Mouse (Mus musculus): ENCODE measurements around the gene Olfr575. TPM values are rescaled to one million over a fixed set of nuclear protein-coding genes. Genes with fewer than 3 reads are reported as not detected.

Olfr575 gene
- polyA plus RNA-seq (2015; fragmentation: Nextera tagmentation; extraction: Ambion mirVana) = not detected in 2 replicates

DNA sequence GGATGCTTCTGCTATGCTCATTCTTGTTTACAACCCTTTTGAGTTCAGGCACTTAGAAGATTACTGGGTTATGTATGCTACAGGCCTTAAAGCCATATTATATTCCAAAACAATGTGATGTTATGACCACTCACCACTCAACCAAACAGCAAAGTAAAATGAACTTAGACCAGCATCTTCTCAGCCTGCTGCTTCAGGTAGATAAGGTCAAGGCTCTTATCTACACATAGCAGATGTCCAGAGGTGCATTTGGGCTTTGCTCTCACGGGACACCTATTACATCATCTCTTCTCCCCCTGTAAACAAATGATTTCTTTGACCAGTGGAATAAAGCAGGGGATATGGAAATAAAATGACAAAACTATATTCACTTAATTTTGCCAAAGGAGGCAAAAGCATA lies at the start of gene Olfr575:
Gene Olfr575 (minus strand): TSS at position 183 of the 400 bp plus-strand sequence.
- Histone ChIP-seq H3K9me3 (ENCODE audit: low read length) (no peaks in the 10 kb centered on the region), H3K4me1 (ENCODE audit: insufficient read depth, low read depth, low read length) (no peaks in the 10 kb centered on the region), H3K36me3 (ENCODE audit: insufficient read depth, low read length) (no peaks in the 10 kb centered on the region), H3K4me2 (replicated peaks; ENCODE audit: low read depth, low read length) (no peak within 1 kb of the TSS), H3K9ac (replicated peaks; ENCODE audit: low read depth) (no peak within 1 kb of the TSS), H3K27ac (ENCODE audit: low read length) (no peak within 1 kb of the TSS), H3K4me3 (ENCODE audit: low read depth, low read length) (no peak within 1 kb of the TSS), H3K27me3 (replicated peaks; ENCODE audit: insufficient read depth, low read length) (no peaks in the 10 kb centered on the region)
- WGBS = 14% methylated on average over 1 of the region's 1 CpGs
- TF ChIP-seq CTCF (IDR thresholded peaks at IDR 0.05) (no peak), EP300 (IDR thresholded peaks at IDR 0.05) (no peak)
- DNase-seq (ENCODE audit: low spot score) (no peak), ATAC-seq (no peak)

DNA sequence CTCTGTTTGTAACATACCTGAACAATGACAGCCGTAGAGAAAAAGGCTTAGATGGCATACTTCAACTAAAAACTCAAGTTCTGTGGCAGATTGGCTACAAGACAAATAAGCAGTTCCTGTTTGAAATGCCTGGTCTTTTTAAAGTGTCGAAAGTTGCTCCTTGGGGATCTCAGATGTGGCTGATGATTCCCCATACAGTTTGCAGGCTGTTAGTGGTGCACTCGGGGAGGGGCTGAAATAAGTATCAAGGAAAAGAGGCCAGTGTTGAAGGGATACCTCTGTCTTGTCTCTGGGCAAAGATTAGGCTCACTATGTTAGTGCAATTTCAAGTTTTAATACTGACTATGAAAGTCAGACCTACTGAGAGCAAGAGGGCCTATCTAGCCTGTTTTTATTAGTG lies 30.6 kb upstream of the Olfr575 start, which contains the start of gene Olfr578:
Gene Olfr578 (minus strand): TSS at position 101 of the 400 bp plus-strand sequence.
- no peak for DNase-seq (ENCODE audit: low spot score)

DNA sequence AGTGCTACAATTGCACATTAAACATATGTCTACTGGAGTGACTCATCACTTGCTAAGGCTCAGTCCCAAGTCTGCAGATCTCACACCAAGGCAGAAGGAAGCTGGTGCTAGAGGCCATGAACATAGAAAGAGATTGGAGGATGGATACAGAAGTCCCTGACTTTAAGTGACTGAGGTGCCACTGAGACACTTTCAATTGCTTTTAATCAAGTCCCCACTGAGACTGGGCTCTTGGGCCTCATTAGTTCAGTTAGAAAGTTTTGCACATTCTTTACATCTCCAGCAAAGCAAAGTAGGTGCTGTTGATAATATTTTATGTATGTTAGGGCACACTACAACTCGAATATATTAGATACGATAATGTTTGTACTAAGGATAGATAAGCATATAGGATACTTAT lies 17.3 kb upstream of the Olfr575 start, which contains the start of gene Olfr577:
Gene Olfr577 (minus strand): TSS at position 101 of the 400 bp plus-strand sequence.
- ATAC-seq (no peak), DNase-seq (ENCODE audit: low spot score) (no peak)
- no peak for TF ChIP-seq EP300 (IDR thresholded peaks at IDR 0.05)
- no peak for TF ChIP-seq CTCF (IDR thresholded peaks at IDR 0.05)
- Histone ChIP-seq H3K4me3 (ENCODE audit: low read depth, low read length) (no peak within 1 kb of the TSS), H3K9me3 (ENCODE audit: low read length) (no peaks in the 10 kb centered on the region), H3K4me1 (ENCODE audit: insufficient read depth, low read depth, low read length) (no peaks in the 10 kb centered on the region), H3K27ac (ENCODE audit: low read length) (no peak within 1 kb of the TSS), H3K27me3 (replicated peaks; ENCODE audit: insufficient read depth, low read length) (no peaks in the 10 kb centered on the region), H3K36me3 (ENCODE audit: insufficient read depth, low read length) (no peaks in the 10 kb centered on the region), H3K4me2 (replicated peaks; ENCODE audit: low read depth, low read length) (no peak within 1 kb of the TSS), H3K9ac (replicated peaks; ENCODE audit: low read depth) (no peak within 1 kb of the TSS)
- WGBS = 73% methylated on average over 2 of the region's 2 CpGs

More for the DNA sequence above, 30.6 kb upstream of the Olfr575 start, which contains the start of gene Olfr578:
- Histone ChIP-seq H3K9ac (replicated peaks; ENCODE audit: low read depth) (no peak within 1 kb of the TSS), H3K4me1 (ENCODE audit: insufficient read depth, low read depth, low read length) (no peaks in the 10 kb centered on the region), H3K4me2 (replicated peaks; ENCODE audit: low read depth, low read length) (no peak within 1 kb of the TSS), H3K27ac (ENCODE audit: low read length) (no peak within 1 kb of the TSS), H3K27me3 (replicated peaks; ENCODE audit: insufficient read depth, low read length) (no peaks in the 10 kb centered on the region), H3K9me3 (ENCODE audit: low read length) (no peaks in the 10 kb centered on the region), H3K4me3 (ENCODE audit: low read depth, low read length) (no peak within 1 kb of the TSS), H3K36me3 (ENCODE audit: insufficient read depth, low read length) (no peaks in the 10 kb centered on the region)
- no peak for ATAC-seq
- 48% methylated on average over 3 of the region's 3 CpGs for WGBS
- TF ChIP-seq EP300 (IDR thresholded peaks at IDR 0.05) (no peak), CTCF (IDR thresholded peaks at IDR 0.05) (no peak)

DNA sequence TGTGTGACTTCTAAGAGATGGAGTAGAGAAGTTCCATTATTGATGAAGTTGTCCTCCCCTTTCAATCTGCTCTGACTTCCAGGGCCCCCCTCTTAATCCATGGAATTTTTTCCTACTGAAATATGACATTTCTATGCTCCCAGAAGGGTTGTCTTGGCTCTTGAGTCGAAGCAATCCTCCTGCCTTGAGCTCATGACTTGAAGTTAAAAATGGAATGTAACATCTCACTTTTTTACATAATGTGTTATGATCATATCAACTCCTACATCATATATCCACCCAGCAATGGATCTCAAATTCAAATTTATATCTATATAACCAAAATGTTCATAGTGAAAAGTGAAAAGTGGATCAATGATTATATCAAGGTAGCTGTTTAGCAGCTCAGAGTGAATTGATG lies 15.8 kb upstream of the Olfr575 start:
- no peak overlapping the region for H3K4me2 ChIP-seq (replicated peaks; ENCODE audit: low read depth, low read length)
- H3K27me3 ChIP-seq (replicated peaks; ENCODE audit: insufficient read depth, low read length) = no peaks in the 10 kb centered on the region
- H3K36me3 ChIP-seq (ENCODE audit: insufficient read depth, low read length) = no peaks in the 10 kb centered on the region
- TF ChIP-seq EP300 (IDR thresholded peaks at IDR 0.05) = no peak
- TF ChIP-seq CTCF (IDR thresholded peaks at IDR 0.05) = no peak
- H3K4me3 ChIP-seq (ENCODE audit: low read depth, low read length) = no peak overlapping the region
- DNase-seq (ENCODE audit: low spot score) = no peak
- no peaks in the 10 kb centered on the region for H3K9me3 ChIP-seq (ENCODE audit: low read length)
- H3K27ac ChIP-seq (ENCODE audit: low read length) = no peak overlapping the region
- no peak overlapping the region for H3K9ac ChIP-seq (replicated peaks; ENCODE audit: low read depth)
- WGBS = 31% methylated on average over 1 of the region's 1 CpGs
- ATAC-seq = no peak
- no peaks in the 10 kb centered on the region for H3K4me1 ChIP-seq (ENCODE audit: insufficient read depth, low read depth, low read length)

DNA sequence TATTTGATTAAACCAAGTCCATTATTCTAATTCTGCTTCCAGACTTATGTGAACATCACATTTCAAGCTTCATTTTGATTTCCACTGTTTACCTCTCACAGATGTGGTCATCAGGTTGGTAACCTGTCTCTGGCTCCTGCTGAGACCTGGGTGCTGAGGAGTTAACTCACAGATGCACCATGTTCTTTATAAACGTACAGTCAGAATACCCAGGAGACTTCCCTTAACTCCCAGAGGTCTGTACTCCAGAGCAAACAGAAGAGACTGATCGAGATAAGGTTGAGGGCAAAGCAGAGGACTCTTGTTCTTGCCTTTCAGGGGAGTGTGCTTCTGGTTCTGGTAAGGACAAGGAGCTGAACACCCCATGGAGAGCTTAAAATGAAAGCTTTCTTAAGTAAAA lies 3.8 kb upstream of the Olfr575 start, which contains the start of gene Olfr576:
Gene Olfr576 (plus strand): TSS at position 301 of the 400 bp plus-strand sequence.
- no peak for DNase-seq (ENCODE audit: low spot score)
- Histone ChIP-seq H3K27ac (ENCODE audit: low read length) (no peak within 1 kb of the TSS), H3K4me2 (replicated peaks; ENCODE audit: low read depth, low read length) (no peak within 1 kb of the TSS), H3K27me3 (replicated peaks; ENCODE audit: insufficient read depth, low read length) (no peaks in the 10 kb centered on the region), H3K4me3 (ENCODE audit: low read depth, low read length) (no peak within 1 kb of the TSS), H3K9ac (replicated peaks; ENCODE audit: low read depth) (no peak within 1 kb of the TSS), H3K36me3 (ENCODE audit: insufficient read depth, low read length) (no peaks in the 10 kb centered on the region), H3K9me3 (ENCODE audit: low read length) (no peaks in the 10 kb centered on the region), H3K4me1 (ENCODE audit: insufficient read depth, low read depth, low read length) (no peaks in the 10 kb centered on the region)
- no peak for ATAC-seq
- no peak for TF ChIP-seq EP300 (IDR thresholded peaks at IDR 0.05)
- no peak for TF ChIP-seq CTCF (IDR thresholded peaks at IDR 0.05)
- 7% methylated on average over 2 of the region's 2 CpGs for WGBS

DNA sequence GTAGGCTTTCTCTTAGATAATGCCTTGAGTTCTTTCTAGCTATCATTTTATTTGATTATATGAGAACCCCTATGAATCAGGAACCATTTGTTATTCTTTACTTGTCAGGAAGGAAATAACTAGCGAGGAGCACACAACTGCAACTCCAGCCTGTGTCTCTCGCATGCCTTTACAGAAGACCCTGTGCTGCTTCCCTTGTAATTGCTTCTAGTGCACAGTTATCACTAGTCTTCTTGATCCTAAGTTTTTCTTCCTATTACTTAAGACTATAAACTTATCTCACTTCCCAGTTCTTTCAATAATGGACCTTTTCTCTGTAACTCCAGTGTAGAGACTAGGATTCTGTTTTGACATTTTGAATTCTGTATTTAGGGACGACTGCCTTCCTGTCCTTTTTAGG lies 438 bp downstream of the Olfr575 start:
- H3K9me3 ChIP-seq (ENCODE audit: low read length) = no peaks in the 10 kb centered on the region
- TF ChIP-seq CTCF (IDR thresholded peaks at IDR 0.05) (no peak), EP300 (IDR thresholded peaks at IDR 0.05) (no peak)
- H3K9ac ChIP-seq (replicated peaks; ENCODE audit: low read depth) = no peak overlapping the region
- no peak for DNase-seq (ENCODE audit: low spot score)
- no peaks in the 10 kb centered on the region for H3K36me3 ChIP-seq (ENCODE audit: insufficient read depth, low read length)
- WGBS = 47% methylated on average over 3 of the region's 3 CpGs
- H3K27ac ChIP-seq (ENCODE audit: low read length) = no peak overlapping the region
- no peak overlapping the region for H3K4me2 ChIP-seq (replicated peaks; ENCODE audit: low read depth, low read length)
- ATAC-seq = no peak
- H3K4me3 ChIP-seq (ENCODE audit: low read depth, low read length) = no peak overlapping the region
- H3K4me1 ChIP-seq (ENCODE audit: insufficient read depth, low read depth, low read length) = no peaks in the 10 kb centered on the region
- no peaks in the 10 kb centered on the region for H3K27me3 ChIP-seq (replicated peaks; ENCODE audit: insufficient read depth, low read length)

DNA sequence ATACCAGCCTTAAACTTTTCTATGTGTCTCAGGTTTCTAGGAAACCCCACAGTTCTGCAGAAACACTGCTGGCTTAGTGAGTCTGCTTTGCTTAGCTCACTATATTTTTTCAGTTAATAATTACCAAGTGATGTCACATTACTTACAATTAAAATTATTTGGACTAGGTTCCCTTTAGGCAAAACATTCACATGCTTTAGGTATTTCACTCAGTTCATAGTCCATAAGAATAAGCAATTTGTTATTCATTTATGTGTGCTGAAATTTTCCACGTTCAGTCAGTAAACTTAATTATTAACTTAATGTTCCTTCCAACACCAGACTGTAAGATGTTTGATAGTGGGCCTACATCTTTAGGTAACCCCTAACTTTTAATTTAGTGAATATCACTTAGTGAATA lies 7.8 kb downstream of the Olfr575 start:
- TF ChIP-seq EP300 (IDR thresholded peaks at IDR 0.05) = no peak
- no peak for TF ChIP-seq CTCF (IDR thresholded peaks at IDR 0.05)
- H3K27ac ChIP-seq (ENCODE audit: low read length) = no peak overlapping the region
- no peak overlapping the region for H3K4me2 ChIP-seq (replicated peaks; ENCODE audit: low read depth, low read length)
- ATAC-seq = no peak
- DNase-seq (ENCODE audit: low spot score) = no peak
- no peaks in the 10 kb centered on the region for H3K4me1 ChIP-seq (ENCODE audit: insufficient read depth, low read depth, low read length)
- H3K9ac ChIP-seq (replicated peaks; ENCODE audit: low read depth) = no peak overlapping the region
- no peak overlapping the region for H3K4me3 ChIP-seq (ENCODE audit: low read depth, low read length)
- no peaks in the 10 kb centered on the region for H3K27me3 ChIP-seq (replicated peaks; ENCODE audit: insufficient read depth, low read length)
- H3K9me3 ChIP-seq (ENCODE audit: low read length) = no peaks in the 10 kb centered on the region
- WGBS = 35% methylated on average over 1 of the region's 1 CpGs
- no peaks in the 10 kb centered on the region for H3K36me3 ChIP-seq (ENCODE audit: insufficient read depth, low read length)
